Mouse (Mus musculus) E14TG2a.4 (cell line): ENCODE measurements at regions not wholly inside any gene's neighbourhood (a gene's known extent, or its start where the extent isn't known, plus 50 kb on each side); places are given as distances from the start of the nearest gene placed in this dataset.
"Not testable (repeated sequence)": the region's sequence is repeated elsewhere in the genome, so short reads cannot be mapped to it uniquely, and the experiment has no call there.

Experiments used
- H3K27me3 ChIP-seq: 2 replicates; pipeline ENCODE4 v1.6.1; 2014; ENCODE audit warnings: low read length, control low read depth; ENCODE audit not compliant: insufficient read depth
- H3K36me3 ChIP-seq: 2 replicates; pipeline ENCODE4 v1.6.1; 2014; ENCODE audit warnings: low read length, control low read depth; ENCODE audit not compliant: insufficient read depth
- H3K4me1 ChIP-seq: replicated peaks from 2 replicates; pipeline ENCODE4 v1.6.1; 2014; ENCODE audit warnings: low read depth, low read length, control low read depth
- H3K4me3 ChIP-seq: replicated peaks from 2 replicates; pipeline ENCODE4 v1.5.1; 2014; ENCODE audit warnings: mild to moderate bottlenecking, low read length
- H3K9me3 ChIP-seq: 2 replicates; pipeline ENCODE4 v1.6.1; 2014; ENCODE audit warnings: low read length, control low read depth
- CTCF ChIP-seq: conservative IDR thresholded peaks from 2 replicates; pipeline ENCODE4 v1.5.1; 2014; ENCODE audit warnings: low read length
- NANOG ChIP-seq: IDR thresholded peaks from 2 replicates; pipeline ENCODE4 v1.6.1; 2014; ENCODE audit warnings: borderline replicate concordance, low read length, mixed read lengths
- POU5F1 ChIP-seq: IDR thresholded peaks from 2 replicates; pipeline ENCODE4 v1.6.1; 2014; ENCODE audit warnings: low read length, borderline replicate concordance

- Histone ChIP-seq H3K4me3 (no peak overlapping the region), H3K27me3 (no peaks in the 10 kb centered on the region), H3K36me3 (no peaks in the 10 kb centered on the region), H3K4me1 (no peaks in the 10 kb centered on the region), H3K9me3 (no peaks in the 10 kb centered on the region)
- TF ChIP-seq CTCF (no peak), NANOG (no peak), POU5F1 (no peak)
Observed at GRCm38 (mm10) chrX:159056462-159056805, 153.7 kb upstream of the Rps6ka3 start.

DNA sequence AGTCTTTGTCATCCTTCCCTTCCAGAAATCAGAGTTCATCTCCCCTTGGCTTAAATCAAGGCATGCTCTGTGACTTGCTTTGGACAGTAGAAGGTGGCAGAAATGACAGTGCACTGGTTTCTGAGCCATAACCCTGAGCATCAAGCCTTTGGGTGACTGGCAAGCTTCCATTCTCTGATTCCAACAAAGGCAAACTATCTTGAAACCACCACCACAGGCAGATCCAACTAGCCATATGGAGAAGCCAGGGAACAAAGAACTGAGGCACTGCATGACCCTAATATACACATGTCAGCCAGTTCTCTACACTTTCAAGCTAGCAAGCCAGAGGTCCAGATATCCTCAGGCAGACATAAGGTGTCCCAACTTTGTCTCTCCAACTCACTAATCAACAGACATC, 151.2 kb upstream of the Rps6ka3 start:
- Histone ChIP-seq H3K27me3 (no peaks in the 10 kb centered on the region), H3K36me3 (no peaks in the 10 kb centered on the region), H3K4me3 (no peak overlapping the region), H3K9me3 (no peaks in the 10 kb centered on the region), H3K4me1 (no peaks in the 10 kb centered on the region)
- TF ChIP-seq NANOG, result no peak
- no peak for TF ChIP-seq CTCF
- TF ChIP-seq POU5F1, result no peak

DNA sequence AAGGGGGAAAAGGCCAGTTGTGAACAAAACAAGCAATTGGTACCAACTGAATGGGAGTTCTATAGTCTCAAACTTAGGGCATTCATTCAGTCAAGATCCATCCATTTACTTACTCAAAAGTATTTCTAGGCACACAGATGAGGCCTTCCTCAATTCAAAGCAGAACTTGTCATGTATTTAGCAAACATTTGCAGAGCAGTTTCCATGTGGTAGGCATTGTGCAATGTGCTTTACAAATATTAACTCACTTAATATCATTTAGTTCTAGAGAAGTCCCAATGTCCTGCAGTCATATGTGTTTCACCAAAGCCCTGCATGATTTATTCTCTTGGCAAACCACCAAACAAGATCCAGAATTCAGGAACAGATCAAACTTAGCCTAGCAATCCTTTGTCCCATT, 148.8 kb upstream of the Rps6ka3 start:
- no peaks in the 10 kb centered on the region for H3K9me3 ChIP-seq
- TF ChIP-seq POU5F1, result no peak
- no peak for TF ChIP-seq NANOG
- TF ChIP-seq CTCF, result no peak

DNA sequence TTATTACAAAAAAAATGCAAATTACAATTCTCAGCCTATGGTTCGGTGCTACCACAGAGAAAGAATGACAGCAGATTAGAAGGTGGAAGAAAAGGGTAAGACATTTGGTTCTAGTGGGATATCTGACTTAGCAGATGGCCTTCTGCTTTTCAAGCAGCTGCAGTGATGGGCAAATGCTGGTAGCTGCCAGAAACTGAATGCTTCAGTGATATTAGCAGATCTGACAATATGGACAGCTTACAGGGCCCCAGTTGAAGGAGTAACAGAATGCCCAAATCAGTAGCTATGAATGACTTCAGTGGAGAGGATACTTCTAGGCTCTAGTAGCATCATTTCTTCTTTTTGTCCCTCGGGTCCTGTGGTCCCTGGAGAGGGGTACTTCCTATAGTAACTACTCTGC, 143.9 kb upstream of the Rps6ka3 start:
- Histone ChIP-seq H3K27me3 (no peaks in the 10 kb centered on the region), H3K9me3 (no peaks in the 10 kb centered on the region), H3K4me1 (no peaks in the 10 kb centered on the region), H3K36me3 (no peaks in the 10 kb centered on the region), H3K4me3 (no peak overlapping the region)
- no peak for TF ChIP-seq POU5F1
- TF ChIP-seq NANOG, result no peak
- no peak for TF ChIP-seq CTCF

More for the DNA sequence above, 148.8 kb upstream of the Rps6ka3 start:
- Histone ChIP-seq H3K4me3 (no peak overlapping the region), H3K4me1 (no peaks in the 10 kb centered on the region), H3K36me3 (no peaks in the 10 kb centered on the region), H3K27me3 (no peaks in the 10 kb centered on the region)

- H3K4me3 ChIP-seq, result no peak overlapping the region
- TF ChIP-seq CTCF (no peak), POU5F1 (no peak), NANOG (no peak)
Observed at GRCm38 (mm10) chrX:159072647-159073046, 137.5 kb upstream of the Rps6ka3 start.

DNA sequence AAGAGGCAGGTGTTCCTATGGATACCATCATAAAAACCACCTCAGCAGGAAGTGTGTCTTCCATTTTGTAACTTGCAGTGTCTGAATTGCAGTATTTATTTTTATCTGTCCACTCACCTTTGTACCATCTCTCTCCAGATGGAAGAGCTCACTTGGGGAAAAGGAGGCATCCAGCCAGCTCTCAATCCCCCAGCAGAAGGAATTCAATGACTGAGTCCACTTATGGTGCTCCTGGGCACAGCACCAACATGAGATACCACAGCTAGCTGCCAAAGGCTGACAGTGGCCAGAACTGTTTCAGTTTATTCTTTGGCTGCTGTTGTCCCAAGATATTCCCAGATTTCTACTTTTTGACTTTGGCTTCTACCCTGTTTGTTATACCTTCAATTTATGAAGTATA, 136.6 kb upstream of the Rps6ka3 start:
- no peaks in the 10 kb centered on the region for H3K9me3 ChIP-seq
- H3K27me3 ChIP-seq, result no peaks in the 10 kb centered on the region
- TF ChIP-seq POU5F1 (no peak), CTCF (no peak), NANOG (no peak)
- no peak overlapping the region for H3K4me3 ChIP-seq
- no peaks in the 10 kb centered on the region for H3K4me1 ChIP-seq
- H3K36me3 ChIP-seq, result no peaks in the 10 kb centered on the region

More at GRCm38 (mm10) chrX:159072647-159073046, 137.5 kb upstream of the Rps6ka3 start:
- Histone ChIP-seq H3K27me3 (no peaks in the 10 kb centered on the region), H3K9me3 (no peaks in the 10 kb centered on the region), H3K4me1 (no peaks in the 10 kb centered on the region), H3K36me3 (no peaks in the 10 kb centered on the region)

- TF ChIP-seq CTCF, result no peak
- TF ChIP-seq NANOG, result no peak
- no peak for TF ChIP-seq POU5F1
- H3K36me3 ChIP-seq, result no peaks in the 10 kb centered on the region
Observed at GRCm38 (mm10) chrX:159080508-159080907, 129.6 kb upstream of the Rps6ka3 start.

GRCm38 (mm10) chrX:159110651-159111050, 99.5 kb upstream of the Rps6ka3 start:
- not testable (repeated sequence) for H3K27me3 ChIP-seq, H3K4me3 ChIP-seq, H3K36me3 ChIP-seq, H3K4me1 ChIP-seq
- peaks cover 14% of the 10 kb centered on the region for H3K9me3 ChIP-seq

More at GRCm38 (mm10) chrX:159080508-159080907, 129.6 kb upstream of the Rps6ka3 start:
- Histone ChIP-seq H3K4me3 (no peak overlapping the region), H3K27me3 (no peaks in the 10 kb centered on the region), H3K4me1 (no peaks in the 10 kb centered on the region), H3K9me3 (no peaks in the 10 kb centered on the region)

DNA sequence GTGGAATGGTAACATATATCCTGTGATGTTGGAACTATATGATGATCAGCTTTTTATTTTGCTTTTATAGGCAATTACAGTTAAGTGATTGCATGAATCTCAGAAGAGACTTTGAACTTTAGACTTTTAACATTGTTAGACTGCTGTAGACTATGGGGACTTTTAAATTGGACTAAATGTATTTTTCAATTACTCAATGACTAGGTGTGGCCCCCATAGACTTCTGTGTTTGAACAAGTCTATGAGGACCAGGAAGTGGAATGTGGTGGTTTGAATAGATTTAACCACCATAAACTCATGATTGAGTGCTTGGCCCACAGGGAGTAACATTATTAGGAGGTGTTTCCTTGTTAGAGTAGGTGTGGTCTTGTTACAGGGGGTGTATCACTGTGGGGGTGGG, 93.9 kb upstream of the Rps6ka3 start:
- H3K27me3 ChIP-seq, result no peaks in the 10 kb centered on the region
- no peak for TF ChIP-seq NANOG
- no peak for TF ChIP-seq POU5F1
- TF ChIP-seq CTCF, result no peak
- H3K4me1 ChIP-seq, result no peaks in the 10 kb centered on the region
- no peak overlapping the region for H3K4me3 ChIP-seq
- H3K36me3 ChIP-seq, result no peaks in the 10 kb centered on the region
- H3K9me3 ChIP-seq, result peaks cover 55% of the 10 kb centered on the region
